Mouse (Mus musculus) CH12F3 (cell line): Measurements from ENCODE around the gene Sirpa.

ENCODE experiments used
- in situ Hi-C: fragments of 300-500 bp; cut with MboI; formaldehyde crosslinking; loops from 2 replicates; pipeline ENCODE4 v1.14.3; 2020; ENCODE audit warnings: low sequenced_read_pairs

Sirpa gene

DNA sequence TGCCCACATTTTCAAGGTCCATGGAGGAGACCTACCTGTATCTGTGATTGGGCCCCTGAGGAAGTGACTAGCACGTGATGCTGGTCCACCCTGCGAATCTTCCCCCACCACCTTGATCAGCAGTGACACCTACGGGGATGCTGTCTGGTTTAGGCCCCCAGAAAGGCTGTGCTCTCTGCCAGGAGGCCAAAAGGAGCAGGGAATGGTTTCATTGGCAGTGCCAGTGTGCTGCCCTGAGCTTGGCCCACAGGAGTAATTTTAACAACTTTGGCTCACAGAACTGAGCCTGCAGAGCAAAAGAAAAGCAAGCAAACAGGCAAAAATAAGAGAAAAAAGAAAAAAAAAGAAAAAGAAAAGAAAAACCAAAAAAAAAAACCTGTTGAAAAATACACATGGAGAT, 13.2 kb downstream of the Sirpa start:
- in situ Hi-C loops = no loop called here

DNA sequence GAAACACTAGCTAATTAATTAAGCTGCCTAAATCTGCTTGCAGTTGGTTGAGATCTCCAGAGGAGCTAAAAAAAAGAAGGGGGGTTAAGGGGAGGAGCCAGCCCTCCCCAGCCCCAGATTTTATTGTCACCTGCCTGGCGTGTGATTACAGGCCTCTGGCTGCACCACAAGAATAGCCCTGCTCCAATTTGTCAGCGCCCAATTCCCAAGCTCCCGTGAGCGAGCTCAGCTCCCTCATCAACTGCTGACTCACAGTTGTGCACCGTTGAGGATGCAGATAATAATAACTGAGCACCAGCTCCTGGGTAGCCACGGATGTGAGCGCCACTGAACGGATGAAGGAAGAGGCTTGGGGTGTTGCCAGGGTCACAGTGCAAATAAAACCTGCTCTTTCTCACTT, 13.6 kb downstream of the Sirpa start:
- in situ Hi-C loops = no loop called here

DNA sequence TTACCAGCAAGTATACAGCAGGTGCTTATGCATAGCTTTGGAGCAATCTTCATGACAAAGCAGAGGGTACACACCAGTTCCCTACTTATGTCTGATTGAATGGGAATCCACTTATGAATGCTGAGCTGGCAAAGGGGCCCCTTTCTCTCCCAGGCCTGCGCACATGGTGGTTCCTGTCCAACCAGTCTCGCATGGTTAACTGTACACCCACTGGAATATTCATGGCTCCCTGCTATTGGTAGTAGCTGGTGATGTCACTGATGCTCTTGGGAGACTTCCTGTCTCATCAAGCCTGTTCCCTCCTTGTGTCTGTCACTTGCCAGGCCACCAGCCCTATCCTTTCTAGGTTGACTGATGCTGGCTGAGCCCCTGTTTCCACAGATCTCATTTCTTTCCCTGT, 14.3 kb downstream of the Sirpa start:
- in situ Hi-C loops = no loop called here

DNA sequence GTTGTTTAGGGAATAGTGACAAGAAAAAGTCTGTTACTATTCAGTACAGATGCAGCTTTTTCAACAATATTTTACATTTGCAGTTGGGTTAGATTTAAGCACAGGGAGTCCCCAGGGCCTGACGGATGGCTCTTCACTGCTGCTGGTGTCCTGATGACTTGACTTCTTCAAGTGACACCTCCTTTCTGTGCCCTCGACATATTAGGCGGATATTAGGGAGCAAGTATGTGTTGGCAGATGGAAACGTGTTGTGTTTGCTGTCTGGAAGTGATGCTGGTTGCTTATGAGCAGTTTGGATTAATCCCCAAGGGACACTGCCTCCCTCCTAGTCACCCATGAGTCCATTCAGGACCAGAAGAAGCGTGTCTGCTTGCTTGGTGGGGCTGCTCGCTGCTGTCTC, 21.3 kb downstream of the Sirpa start:
- in situ Hi-C loops = no loop called here

DNA sequence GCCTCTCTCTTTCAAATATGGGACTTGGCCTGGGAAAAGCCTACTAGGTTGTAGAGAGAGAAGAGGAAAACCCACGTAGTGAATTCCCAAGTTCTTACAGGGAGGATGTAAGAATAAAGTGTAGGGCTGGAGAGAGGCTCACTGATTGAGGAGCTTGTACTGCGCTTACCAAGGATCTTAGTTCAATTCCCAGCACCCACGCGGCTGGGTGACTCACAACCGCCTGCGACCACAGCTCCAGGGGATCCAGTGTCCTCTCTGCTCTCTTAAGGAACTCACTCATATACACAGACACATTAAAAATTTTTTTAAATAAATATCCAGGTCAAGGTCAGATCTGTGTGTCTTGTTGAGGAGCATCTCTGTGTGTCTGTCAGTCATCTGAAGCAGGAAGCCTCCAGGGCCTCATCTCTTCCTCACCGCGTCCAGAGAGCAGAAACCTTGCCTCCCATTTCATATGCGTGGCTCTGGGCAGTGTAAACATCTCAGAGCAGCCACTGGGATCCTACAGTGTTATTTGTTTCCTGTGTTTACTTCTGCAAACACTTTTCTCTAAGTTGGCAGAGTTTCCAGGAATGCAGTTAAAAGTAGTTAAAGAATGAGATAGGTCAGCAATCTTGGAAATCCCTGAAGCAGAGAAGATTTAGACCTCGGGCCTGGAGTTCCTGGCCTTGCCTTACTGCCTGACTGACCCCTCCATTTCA, 22.0 kb downstream of the Sirpa start:
- in situ Hi-C loops = no loop called here

DNA sequence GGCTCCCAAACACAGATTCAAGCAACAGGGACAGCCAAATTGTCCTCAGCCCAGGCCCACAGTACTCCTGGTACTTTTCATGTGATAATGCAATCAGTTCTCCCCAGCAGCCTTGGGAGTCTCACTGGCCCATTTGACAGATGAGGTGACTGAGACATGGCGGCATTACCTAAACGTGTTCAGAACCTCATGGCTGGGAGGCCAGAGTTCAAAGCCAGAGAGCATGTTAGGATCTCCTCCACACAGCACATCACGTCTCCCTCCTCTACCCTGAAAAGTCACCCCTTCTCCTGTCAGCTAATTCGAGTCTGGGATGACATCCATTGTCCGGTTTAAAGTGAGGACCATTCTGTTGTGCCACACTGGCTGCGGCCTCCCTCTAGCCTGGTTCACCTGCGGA, 27.5 kb downstream of the Sirpa start:
- in situ Hi-C loops = no loop called here

DNA sequence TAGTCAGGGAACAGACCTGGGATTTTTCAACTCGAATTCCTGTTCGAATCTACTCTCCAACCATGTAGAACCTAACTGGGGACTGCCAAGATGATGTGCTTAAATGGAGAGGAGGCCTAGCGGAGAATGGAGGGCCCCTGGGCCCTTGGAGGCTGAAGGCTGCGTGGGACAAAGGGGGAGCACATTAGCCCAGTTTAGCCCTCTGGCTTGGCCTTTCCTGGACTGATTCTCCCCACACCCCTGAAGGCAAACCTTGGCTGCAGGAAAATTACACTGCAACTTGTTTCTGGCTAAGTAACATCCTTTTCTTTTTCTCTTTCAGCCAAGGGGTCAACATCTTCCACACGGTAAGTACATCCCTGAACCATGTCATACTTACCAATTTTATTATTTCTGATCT, 28.2 kb downstream of the Sirpa start:
- in situ Hi-C loops = no loop called here

DNA sequence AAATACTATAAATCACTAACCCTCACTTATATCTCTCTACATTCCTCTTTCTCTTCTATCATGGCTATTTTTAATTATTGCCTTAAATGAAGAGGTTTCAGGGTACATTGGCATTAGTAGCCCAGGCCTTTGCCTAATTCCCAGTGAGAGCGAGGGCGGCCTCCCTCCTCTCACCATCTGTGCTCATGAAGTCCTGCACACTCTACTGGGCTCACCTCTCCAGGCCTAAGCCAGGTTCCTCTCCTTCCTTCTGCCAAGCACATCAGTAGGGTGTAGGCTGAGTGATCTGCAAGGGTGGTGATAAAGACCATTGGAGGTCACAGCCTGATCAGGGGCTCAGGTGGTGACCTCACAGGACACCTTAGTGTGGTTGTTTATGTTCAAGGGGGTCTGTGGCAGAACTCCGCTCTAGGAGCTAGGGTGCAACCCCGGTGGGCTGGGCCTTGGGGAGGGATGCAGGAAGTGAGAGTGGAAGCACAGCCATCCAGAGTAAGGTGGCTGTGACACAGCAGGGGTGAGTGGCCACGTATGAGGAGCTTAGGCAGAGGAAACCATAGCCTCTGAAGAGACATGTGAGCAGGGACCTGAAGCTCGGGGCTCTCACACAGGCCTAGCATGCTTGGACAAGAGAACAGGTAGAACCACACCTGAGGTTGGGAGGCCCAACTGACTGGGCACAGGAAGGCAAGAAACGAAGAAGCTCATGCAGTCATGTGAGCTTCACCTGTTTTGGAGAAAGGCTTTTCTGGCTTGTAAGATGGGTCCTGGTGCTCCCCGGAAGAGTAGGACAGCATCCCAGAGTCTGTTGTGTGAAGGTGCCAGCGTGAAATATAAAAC, 29.2 kb downstream of the Sirpa start:
- in situ Hi-C loops = no loop called here

DNA sequence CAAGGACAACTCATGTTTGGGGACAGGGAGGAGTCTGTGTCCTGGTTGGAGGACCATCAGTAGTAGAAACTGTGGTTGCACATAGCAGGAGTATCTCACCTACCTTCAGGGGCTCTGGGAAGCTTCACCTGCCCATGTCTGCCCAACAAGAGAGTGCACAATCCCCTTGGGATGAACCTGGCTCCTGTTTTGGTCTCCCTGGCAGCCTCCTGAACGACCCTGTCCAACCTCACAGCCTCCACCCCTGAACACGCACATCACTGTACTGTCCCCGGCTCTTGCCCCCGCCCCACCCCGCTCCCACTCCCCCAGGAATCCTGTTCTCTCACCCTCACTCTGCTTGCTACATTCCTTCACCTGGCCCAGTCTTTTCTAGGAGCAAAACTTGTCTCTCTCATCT, 30.3 kb downstream of the Sirpa start:
- in situ Hi-C loops = no loop called here

DNA sequence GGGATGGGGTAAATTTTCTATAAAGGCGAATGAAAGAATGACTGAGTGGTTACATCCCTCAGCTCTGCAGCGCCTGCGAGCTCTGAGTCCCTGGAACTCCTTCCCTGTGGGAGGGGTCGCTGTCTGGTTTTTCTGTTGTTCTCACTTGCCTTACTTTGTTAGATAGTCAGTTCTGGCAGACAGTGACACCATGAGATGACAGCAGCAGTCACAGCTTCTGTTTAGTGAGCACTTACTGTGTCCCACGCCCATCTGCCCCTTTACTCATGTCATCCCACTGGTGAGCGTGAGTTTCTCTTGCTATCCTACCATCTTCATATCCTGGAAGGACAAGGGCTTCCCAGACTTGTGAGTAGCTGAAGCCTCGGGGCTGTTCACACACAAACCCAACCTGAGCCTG, 31.1 kb downstream of the Sirpa start:
- in situ Hi-C loops = no loop called here

DNA sequence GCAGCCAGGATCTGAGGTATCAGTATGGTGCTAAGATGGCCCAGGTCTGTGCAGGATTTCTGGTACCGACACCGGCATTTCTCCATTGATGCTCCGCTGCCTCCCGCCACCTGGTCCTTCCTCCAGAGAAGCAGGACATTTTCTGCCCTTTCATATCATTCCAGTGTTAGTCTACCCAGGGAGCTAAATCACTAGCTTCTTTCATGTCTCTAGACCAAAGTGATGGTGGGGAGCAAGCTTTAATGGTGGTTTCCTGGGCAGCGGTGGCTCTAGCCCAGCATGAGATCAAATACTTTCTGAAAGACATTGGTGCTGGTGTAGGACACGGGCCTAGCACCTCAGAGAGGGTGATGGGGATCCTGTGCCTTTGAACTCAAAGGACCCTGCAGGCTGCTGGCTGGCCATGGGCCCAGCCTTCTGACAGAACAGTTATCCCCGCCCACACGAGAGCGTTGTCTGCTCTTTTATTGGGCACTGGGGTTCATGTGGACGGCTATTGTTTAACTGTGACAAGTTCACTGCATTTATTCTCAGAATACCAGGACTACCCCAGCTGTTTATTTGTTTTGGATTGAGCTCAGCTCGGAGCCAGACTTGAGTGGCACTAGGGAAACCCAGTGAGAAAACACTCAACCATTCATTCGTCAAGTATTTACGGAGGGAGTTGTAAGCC, 31.7 kb downstream of the Sirpa start:
- in situ Hi-C loops = no loop called here

DNA sequence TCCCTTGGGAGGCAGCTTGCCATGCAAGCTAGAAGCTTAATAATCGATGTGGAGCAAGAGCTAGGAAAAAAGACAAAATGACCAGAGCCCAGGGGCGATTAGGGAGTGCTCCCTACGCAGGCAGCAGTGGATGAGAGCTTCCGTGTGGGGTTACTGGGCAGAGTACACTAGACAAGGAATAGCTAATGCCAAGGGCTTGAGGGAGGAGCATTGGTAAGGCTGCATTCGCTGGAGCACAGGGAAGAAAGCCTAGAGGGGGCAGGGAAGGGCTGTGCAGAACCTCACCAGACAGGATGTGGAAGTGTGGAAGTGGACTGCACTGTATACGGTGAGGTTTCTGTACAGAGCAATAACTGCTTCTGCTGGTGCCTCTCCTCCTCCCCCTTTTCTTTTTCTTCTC, 32.3 kb downstream of the Sirpa start:
- in situ Hi-C loops = no loop called here

DNA sequence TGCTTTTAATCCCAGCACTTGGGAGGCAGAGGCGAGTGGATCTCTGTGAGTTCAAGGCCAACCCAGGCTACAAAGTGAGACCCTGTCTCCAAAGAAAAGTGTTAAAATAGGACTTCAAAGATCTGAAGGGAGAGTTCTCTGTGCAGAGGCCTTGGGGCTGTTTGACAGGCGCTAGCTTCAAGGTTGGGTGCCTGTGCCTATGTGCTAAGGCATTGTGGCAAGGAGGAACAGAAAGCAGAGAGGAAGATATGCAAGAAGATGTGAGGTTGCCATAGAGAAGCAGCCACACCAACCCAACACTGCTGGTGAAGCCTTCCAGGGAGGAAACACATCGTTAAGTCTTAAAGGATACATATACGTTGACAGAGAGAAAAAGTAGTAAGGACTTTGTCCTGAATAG, 33.2 kb downstream of the Sirpa start:
- in situ Hi-C loops = no loop called here

DNA sequence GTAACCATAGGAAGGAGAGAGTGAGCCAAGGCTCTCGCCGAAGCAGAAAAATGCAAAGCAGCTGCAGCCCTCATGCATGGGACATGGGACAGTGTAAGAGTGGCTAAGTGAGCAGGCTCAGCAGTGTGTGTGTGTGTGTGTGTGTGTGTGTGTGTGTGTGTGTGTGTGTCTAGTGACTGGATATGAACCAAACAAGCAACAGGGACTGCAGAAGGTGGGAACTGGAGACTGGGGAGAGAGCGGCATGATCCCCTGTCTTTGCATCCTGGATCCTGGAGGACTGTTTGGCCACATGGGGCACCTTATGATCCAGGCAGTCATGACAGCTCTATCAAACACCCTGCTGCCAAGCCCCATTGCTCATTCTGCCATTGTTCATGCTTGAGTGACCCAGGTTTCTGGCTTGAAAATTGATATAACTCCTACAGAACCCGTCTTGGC, 34.0 kb downstream of the Sirpa start:
- in situ Hi-C loops = no loop called here

DNA sequence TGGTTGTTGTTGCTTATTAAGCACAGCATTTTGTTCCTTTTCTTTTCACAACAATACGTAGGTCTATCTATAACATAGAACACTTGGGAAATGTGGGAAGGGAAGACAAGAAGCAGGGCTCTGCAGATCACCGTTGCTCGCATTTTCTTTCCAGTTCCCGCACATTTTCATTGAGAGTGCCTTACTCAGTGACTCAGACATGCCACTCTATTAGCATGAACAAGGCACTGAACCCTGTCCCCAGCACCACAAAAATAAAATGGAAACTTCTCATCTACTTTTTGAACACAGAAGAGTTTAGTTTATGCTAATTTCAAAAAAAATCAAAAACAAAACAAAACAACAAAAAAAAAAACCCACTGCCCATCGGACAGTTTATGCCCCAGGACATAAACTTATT, 34.5 kb downstream of the Sirpa start:
- in situ Hi-C loops = no loop called here

DNA sequence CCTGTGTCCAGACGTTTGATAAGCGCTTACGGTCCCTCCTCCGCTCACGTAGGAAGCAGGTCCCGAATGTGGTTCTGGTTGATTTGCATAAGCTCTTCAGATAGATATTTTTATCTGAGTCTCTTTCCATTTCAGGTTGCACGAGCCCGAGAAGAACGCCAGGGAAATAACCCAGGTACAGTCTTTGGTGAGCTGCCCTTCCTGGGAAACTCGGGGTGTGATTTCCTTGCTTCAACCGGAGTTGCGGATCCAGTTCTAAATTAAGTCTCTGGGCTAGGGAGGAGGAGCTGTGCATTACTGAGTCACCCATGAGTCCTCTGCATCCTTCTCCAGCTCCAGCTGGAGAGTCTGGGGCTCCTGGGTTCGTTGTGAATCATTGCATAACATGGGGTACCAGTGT, 35.2 kb downstream of the Sirpa start:
- in situ Hi-C loops = no loop called here

DNA sequence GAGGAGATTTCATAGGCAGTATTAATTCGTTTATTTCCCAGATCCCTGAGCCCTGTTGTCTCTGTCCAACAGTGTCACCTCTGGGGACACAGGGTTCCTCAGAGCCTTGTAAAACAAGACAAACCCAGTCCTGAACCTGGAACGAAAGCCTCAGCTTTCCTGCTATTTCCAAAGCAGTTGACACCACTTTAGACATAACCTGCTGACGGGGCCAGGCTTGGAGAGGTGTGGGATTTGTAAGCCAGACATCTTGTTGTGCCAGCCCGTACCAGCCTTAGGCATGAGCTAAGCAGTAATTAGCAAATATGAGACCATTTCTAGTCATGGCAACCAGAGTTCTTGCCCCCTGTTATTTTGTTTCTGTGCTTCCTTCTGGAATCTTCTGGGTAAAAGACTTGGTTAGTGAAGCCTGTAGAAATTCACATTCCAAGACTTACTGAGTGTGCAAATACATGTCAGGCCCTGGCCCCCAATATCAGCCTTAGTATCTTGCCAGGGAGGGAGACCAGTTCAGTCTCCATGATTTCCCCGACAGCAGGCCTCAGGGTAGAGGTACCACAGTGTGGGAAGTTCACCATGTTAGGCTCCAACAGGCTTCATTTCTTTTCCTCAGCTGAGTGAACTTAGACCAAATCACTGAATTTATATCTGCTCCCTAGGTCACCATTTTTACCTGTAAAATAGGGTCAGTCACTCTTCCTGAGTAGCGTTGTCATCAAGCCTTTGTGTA, 36.0 kb downstream of the Sirpa start:
- in situ Hi-C loops = no loop called here

DNA sequence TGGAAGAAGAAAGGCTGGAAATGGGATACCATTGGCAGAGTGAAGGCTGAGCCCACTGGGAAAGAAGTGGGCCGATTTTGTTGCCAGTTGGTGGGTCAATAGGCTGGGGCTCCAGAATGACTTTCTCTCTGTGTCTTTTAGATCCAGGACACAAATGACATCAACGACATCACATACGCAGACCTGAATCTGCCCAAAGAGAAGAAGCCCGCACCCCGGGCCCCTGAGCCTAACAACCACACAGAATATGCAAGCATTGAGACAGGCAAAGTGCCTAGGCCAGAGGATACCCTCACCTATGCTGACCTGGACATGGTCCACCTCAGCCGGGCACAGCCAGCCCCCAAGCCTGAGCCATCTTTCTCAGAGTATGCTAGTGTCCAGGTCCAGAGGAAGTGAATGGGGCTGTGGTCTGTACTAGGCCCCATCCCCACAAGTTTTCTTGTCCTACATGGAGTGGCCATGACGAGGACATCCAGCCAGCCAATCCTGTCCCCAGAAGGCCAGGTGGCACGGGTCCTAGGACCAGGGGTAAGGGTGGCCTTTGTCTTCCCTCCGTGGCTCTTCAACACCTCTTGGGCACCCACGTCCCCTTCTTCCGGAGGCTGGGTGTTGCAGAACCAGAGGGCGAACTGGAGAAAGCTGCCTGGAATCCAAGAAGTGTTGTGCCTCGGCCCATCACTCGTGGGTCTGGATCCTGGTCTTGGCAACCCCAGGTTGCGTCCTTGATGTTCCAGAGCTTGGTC, 37.3 kb downstream of the Sirpa start:
- in situ Hi-C loops = no loop called here

DNA sequence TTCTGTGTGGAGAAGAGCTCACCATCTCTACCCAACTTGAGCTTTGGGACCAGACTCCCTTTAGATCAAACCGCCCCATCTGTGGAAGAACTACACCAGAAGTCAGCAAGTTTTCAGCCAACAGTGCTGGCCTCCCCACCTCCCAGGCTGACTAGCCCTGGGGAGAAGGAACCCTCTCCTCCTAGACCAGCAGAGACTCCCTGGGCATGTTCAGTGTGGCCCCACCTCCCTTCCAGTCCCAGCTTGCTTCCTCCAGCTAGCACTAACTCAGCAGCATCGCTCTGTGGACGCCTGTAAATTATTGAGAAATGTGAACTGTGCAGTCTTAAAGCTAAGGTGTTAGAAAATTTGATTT, 37.9 kb downstream of the Sirpa start:
- in situ Hi-C loops = no loop called here

DNA sequence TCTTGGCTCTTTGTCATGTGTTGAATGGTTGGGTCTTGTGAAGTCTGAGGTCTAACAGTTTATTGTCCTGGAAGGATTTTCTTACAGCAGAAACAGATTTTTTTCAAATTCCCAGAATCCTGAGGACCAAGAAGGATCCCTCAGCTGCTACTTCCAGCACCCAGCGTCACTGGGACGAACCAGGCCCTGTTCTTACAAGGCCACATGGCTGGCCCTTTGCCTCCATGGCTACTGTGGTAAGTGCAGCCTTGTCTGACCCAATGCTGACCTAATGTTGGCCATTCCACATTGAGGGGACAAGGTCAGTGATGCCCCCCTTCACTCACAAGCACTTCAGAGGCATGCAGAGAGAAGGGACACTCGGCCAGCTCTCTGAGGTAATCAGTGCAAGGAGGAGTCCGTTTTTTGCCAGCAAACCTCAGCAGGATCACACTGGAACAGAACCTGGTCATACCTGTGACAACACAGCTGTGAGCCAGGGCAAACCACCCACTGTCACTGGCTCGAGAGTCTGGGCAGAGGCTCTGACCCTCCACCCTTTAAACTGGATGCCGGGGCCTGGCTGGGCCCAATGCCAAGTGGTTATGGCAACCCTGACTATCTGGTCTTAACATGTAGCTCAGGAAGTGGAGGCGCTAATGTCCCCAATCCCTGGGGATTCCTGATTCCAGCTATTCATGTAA, 38.5 kb downstream of the Sirpa start:
- in situ Hi-C loops = no loop called here
